Comparison of ENCODE assay signal across 20 mouse cellular contexts in the genomic region with DNA sequence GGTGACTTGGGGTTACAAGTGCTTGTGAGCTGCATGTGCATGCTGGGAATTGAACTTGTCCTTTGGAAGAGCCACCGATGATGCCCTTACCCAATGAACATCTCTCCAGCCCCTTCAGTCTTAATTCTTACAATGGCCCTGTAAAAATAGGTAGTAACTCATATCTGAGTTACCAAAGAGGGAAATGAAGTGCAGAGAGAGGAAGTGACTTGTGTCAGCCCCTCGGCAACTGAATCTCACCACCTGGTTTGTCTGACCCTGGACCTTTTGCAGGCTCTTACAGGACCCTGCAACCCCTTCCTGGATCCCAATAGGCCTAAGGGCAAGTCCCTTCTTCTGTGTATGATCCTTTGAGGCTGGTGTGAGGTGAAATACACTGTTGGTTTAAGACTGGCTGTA.
"Had no signal": no experiment of that assay in that cellular context is flagged by ENCODE, and none has a peak within 500 bp of the region (broad histone marks: within the 10 kb centered on the region; RNA-seq: fewer than 3 reads in every experiment).

No protein-coding gene starts in this region.

- H3K4me2 ChIP-seq: limb, embryonic 15.5 days; liver, embryonic 11.5 days; lung, embryonic 14.5 days; midbrain, embryonic 11.5 days; midbrain, embryonic 15.5 days; neural tube, embryonic 12.5 days; neural tube, embryonic 15.5 days had no signal

- ATAC-seq: liver, postnatal 0 days; lung, postnatal 0 days; midbrain, embryonic 15.5 days had no signal

- H3K9me3 ChIP-seq: limb, embryonic 15.5 days; midbrain, embryonic 15.5 days; neural tube, embryonic 12.5 days; neural tube, embryonic 15.5 days had no signal

- DNase-seq: kidney, adult 2 months; layer of hippocampus, adult 9-11 months; liver, postnatal 0 days; lung, embryonic 14.5 days; right cerebral cortex, postnatal 25 days; thymus, adult 2 months; thymus, postnatal 14 days; thymus, postnatal 4 days had no signal

- H3K27ac ChIP-seq: kidney, postnatal 0 days; layer of hippocampus, adult 2 months; limb, embryonic 15.5 days; liver, embryonic 14.5 days; macrophage; midbrain, embryonic 15.5 days; neural tube, embryonic 12.5 days; neural tube, embryonic 15.5 days; stomach, postnatal 0 days had no signal

- H3K27me3 ChIP-seq: limb, embryonic 15.5 days; midbrain, embryonic 15.5 days; neural tube, embryonic 12.5 days; neural tube, embryonic 15.5 days had no signal

- H3K4me3 ChIP-seq: layer of hippocampus, adult 2 months; limb, embryonic 15.5 days; midbrain, embryonic 15.5 days; neural tube, embryonic 12.5 days; neural tube, embryonic 15.5 days had no signal

- H3K4me1 ChIP-seq: midbrain, embryonic 15.5 days had no signal

- H3K9ac ChIP-seq: liver, embryonic 14.5 days; liver, postnatal 0 days; lung, embryonic 14.5 days; midbrain, embryonic 15.5 days; neural tube, embryonic 12.5 days; neural tube, embryonic 15.5 days had no signal
